Mouse (Mus musculus): ENCODE results near the gene Hist1h2bj. TPM values are rescaled to one million over a fixed set of nuclear protein-coding genes. Genes with fewer than 3 reads are reported as not detected.
"Not testable (repeated sequence)": the region's sequence is repeated elsewhere in the genome, so short reads cannot be mapped to it uniquely, and the experiment has no call there.

The Hist1h2bj gene
- polyA plus RNA-seq (2014; fragmentation: Nextera tagmentation; extraction: Ambion mirVana) = 1.8 and 2.5 TPM in 2 replicates

- H3K36me3 ChIP-seq (replicated peaks; ENCODE audit: control insufficient read depth, insufficient read depth); H3K9me3 ChIP-seq (ENCODE audit: control insufficient read depth, low read length); H3K27me3 ChIP-seq (ENCODE audit: control insufficient read depth, insufficient read depth, low read length): not testable (repeated sequence)
- under 1% methylated on average over 38 of the region's 80 CpGs for WGBS
- peak; percentile 93 for ATAC-seq (ENCODE audit: low FRiP score)
- peak within 1 kb of the TSS; percentile 35 for H3K4me3 ChIP-seq (replicated peaks; ENCODE audit: low read length)
- H3K4me1 ChIP-seq (replicated peaks; ENCODE audit: control insufficient read depth, insufficient read depth, low read length) = peaks cover 21% of the 10 kb centered on the region
- peak within 1 kb of the TSS; percentile 61 for H3K4me2 ChIP-seq (replicated peaks)
- peak within 1 kb of the TSS; percentile 81 for H3K27ac ChIP-seq
- H3K9ac ChIP-seq = peak within 1 kb of the TSS; percentile 49
- peak; percentile 100 for DNase-seq (ENCODE audit: low spot score)
Observed at GRCm38 (mm10) chr13:22042568-22043502, at the start of gene Hist1h2bj, which contains the start of gene Hist1h2ag. Gene Hist1h2bj, plus strand, starts transcription at chr13:22043214. Gene Hist1h2ag, minus strand, starts transcription at chr13:22042944.

GRCm38 (mm10) chr13:21993957-21994738 lies 48.9 kb upstream of the Hist1h2bj start:
- ATAC-seq (ENCODE audit: low FRiP score) (no peak), DNase-seq (ENCODE audit: low spot score) (no peak)
- Histone ChIP-seq H3K4me1 (replicated peaks; ENCODE audit: control insufficient read depth, insufficient read depth, low read length) (no peaks in the 10 kb centered on the region), H3K4me3 (replicated peaks; ENCODE audit: low read length) (no peak overlapping the region; the same call in 1 of the 2 replicates), H3K27me3 (ENCODE audit: control insufficient read depth, insufficient read depth, low read length) (peaks cover 81% of the 10 kb centered on the region), H3K27ac (no peak overlapping the region), H3K36me3 (replicated peaks; ENCODE audit: control insufficient read depth, insufficient read depth) (no peaks in the 10 kb centered on the region), H3K9ac (no peak overlapping the region), H3K4me2 (replicated peaks) (no peak overlapping the region), H3K9me3 (ENCODE audit: control insufficient read depth, low read length) (no peaks in the 10 kb centered on the region)
- 1% methylated on average over 22 of the region's 22 CpGs for WGBS

- H3K27me3 ChIP-seq (ENCODE audit: control insufficient read depth, insufficient read depth, low read length) = peaks cover 89% of the 10 kb centered on the region
- H3K27ac ChIP-seq = no peak overlapping the region
- ATAC-seq (ENCODE audit: low FRiP score) = no peak
- DNase-seq (ENCODE audit: low spot score) = peak; percentile 45
- no peaks in the 10 kb centered on the region for H3K4me1 ChIP-seq (replicated peaks; ENCODE audit: control insufficient read depth, insufficient read depth, low read length)
- H3K4me2 ChIP-seq (replicated peaks) = peak overlapping the region; percentile 41
- no peaks in the 10 kb centered on the region for H3K9me3 ChIP-seq (ENCODE audit: control insufficient read depth, low read length)
- peak overlapping the region; percentile 9; the same call in 1 of the 2 replicates for H3K4me3 ChIP-seq (replicated peaks; ENCODE audit: low read length)
- 5% methylated on average over 8 of the region's 8 CpGs for WGBS
- no peak overlapping the region for H3K9ac ChIP-seq
- no peaks in the 10 kb centered on the region for H3K36me3 ChIP-seq (replicated peaks; ENCODE audit: control insufficient read depth, insufficient read depth)
Observed at GRCm38 (mm10) chr13:21994896-21995295, 48.1 kb upstream of the Hist1h2bj start.

- Histone ChIP-seq H3K27ac (no peak overlapping the region), H3K9ac (no peak overlapping the region), H3K9me3 (ENCODE audit: control insufficient read depth, low read length) (no peaks in the 10 kb centered on the region), H3K4me1 (replicated peaks; ENCODE audit: control insufficient read depth, insufficient read depth, low read length) (no peaks in the 10 kb centered on the region), H3K4me2 (replicated peaks) (peak overlapping the region; percentile 41), H3K27me3 (ENCODE audit: control insufficient read depth, insufficient read depth, low read length) (peaks cover 92% of the 10 kb centered on the region), H3K4me3 (replicated peaks; ENCODE audit: low read length) (peak overlapping the region; percentile 9; the same call in 1 of the 2 replicates), H3K36me3 (replicated peaks; ENCODE audit: control insufficient read depth, insufficient read depth) (no peaks in the 10 kb centered on the region)
- ATAC-seq (ENCODE audit: low FRiP score) = peak; percentile 48; the same call in 1 of the 2 replicates
- DNase-seq (ENCODE audit: low spot score) = no peak
- under 1% methylated on average over 21 of the region's 21 CpGs for WGBS
Observed at GRCm38 (mm10) chr13:21995331-21995914, 47.6 kb upstream of the Hist1h2bj start.

GRCm38 (mm10) chr13:21996101-21996839 lies 46.7 kb upstream of the Hist1h2bj start:
- Histone ChIP-seq H3K4me2 (replicated peaks) (peak overlapping the region; percentile 41), H3K36me3 (replicated peaks; ENCODE audit: control insufficient read depth, insufficient read depth) (no peaks in the 10 kb centered on the region), H3K9ac (no peak overlapping the region), H3K4me1 (replicated peaks; ENCODE audit: control insufficient read depth, insufficient read depth, low read length) (no peaks in the 10 kb centered on the region), H3K27ac (no peak overlapping the region), H3K4me3 (replicated peaks; ENCODE audit: low read length) (peak overlapping the region; percentile 13), H3K9me3 (ENCODE audit: control insufficient read depth, low read length) (no peaks in the 10 kb centered on the region), H3K27me3 (ENCODE audit: control insufficient read depth, insufficient read depth, low read length) (peaks cover 94% of the 10 kb centered on the region)
- DNase-seq (ENCODE audit: low spot score) (peak; percentile 54), ATAC-seq (ENCODE audit: low FRiP score) (no peak)
- WGBS = 2% methylated on average over 12 of the region's 12 CpGs

- H3K27ac ChIP-seq = no peak overlapping the region
- no peaks in the 10 kb centered on the region for H3K36me3 ChIP-seq (replicated peaks; ENCODE audit: control insufficient read depth, insufficient read depth)
- no peaks in the 10 kb centered on the region for H3K4me1 ChIP-seq (replicated peaks; ENCODE audit: control insufficient read depth, insufficient read depth, low read length)
- 0 out of 2 replicates have a peak overlapping the region, but pooled peaks have one; percentile 21 for H3K4me2 ChIP-seq (replicated peaks)
- H3K9me3 ChIP-seq (ENCODE audit: control insufficient read depth, low read length) = no peaks in the 10 kb centered on the region
- WGBS = 2% methylated on average over 13 of the region's 13 CpGs
- H3K9ac ChIP-seq = no peak overlapping the region
- ATAC-seq (ENCODE audit: low FRiP score) (no peak), DNase-seq (ENCODE audit: low spot score) (no peak)
- peak overlapping the region; percentile 13 for H3K4me3 ChIP-seq (replicated peaks; ENCODE audit: low read length)
- H3K27me3 ChIP-seq (ENCODE audit: control insufficient read depth, insufficient read depth, low read length) = peaks cover 94% of the 10 kb centered on the region
Observed at GRCm38 (mm10) chr13:21996840-21997185, 46.2 kb upstream of the Hist1h2bj start.

GRCm38 (mm10) chr13:21997201-21997820 lies 45.7 kb upstream of the Hist1h2bj start:
- H3K27me3 ChIP-seq (ENCODE audit: control insufficient read depth, insufficient read depth, low read length) = peaks cover 94% of the 10 kb centered on the region
- H3K4me3 ChIP-seq (replicated peaks; ENCODE audit: low read length) = peak overlapping the region; percentile 13; the same call in 1 of the 2 replicates
- WGBS = 2% methylated on average over 21 of the region's 21 CpGs
- ATAC-seq (ENCODE audit: low FRiP score) = no peak
- H3K27ac ChIP-seq = no peak overlapping the region
- H3K4me1 ChIP-seq (replicated peaks; ENCODE audit: control insufficient read depth, insufficient read depth, low read length) = no peaks in the 10 kb centered on the region
- no peaks in the 10 kb centered on the region for H3K36me3 ChIP-seq (replicated peaks; ENCODE audit: control insufficient read depth, insufficient read depth)
- H3K9me3 ChIP-seq (ENCODE audit: control insufficient read depth, low read length) = no peaks in the 10 kb centered on the region
- 0 out of 2 replicates have a peak overlapping the region, but pooled peaks have one; percentile 21 for H3K4me2 ChIP-seq (replicated peaks)
- H3K9ac ChIP-seq = no peak overlapping the region
- no peak for DNase-seq (ENCODE audit: low spot score)

GRCm38 (mm10) chr13:21997821-21998220 lies 45.2 kb upstream of the Hist1h2bj start:
- H3K4me1 ChIP-seq (replicated peaks; ENCODE audit: control insufficient read depth, insufficient read depth, low read length) = no peaks in the 10 kb centered on the region
- 8% methylated on average over 4 of the region's 4 CpGs for WGBS
- DNase-seq (ENCODE audit: low spot score) = no peak
- H3K27ac ChIP-seq = no peak overlapping the region
- no peak overlapping the region for H3K9ac ChIP-seq
- H3K36me3 ChIP-seq (replicated peaks; ENCODE audit: control insufficient read depth, insufficient read depth) = no peaks in the 10 kb centered on the region
- no peak overlapping the region for H3K4me2 ChIP-seq (replicated peaks)
- no peak for ATAC-seq (ENCODE audit: low FRiP score)
- peaks cover 94% of the 10 kb centered on the region for H3K27me3 ChIP-seq (ENCODE audit: control insufficient read depth, insufficient read depth, low read length)
- H3K9me3 ChIP-seq (ENCODE audit: control insufficient read depth, low read length) = no peaks in the 10 kb centered on the region
- H3K4me3 ChIP-seq (replicated peaks; ENCODE audit: low read length) = no peak overlapping the region

Data from hindbrain, embryonic 14.5 days (tissue).